Mouse (Mus musculus): ENCODE data around the gene Foxred2.

Gene Foxred2

GRCm38 (mm10) chr15:77956404-77956901, at the start of gene Foxred2:
Gene Foxred2, minus strand, starts transcription at chr15:77956722.
- DNase-seq (ENCODE audit: low read depth, low spot score): peak; percentile 34

- DNase-seq (ENCODE audit: low read depth, low spot score): peak; percentile 6
These were observed 47.4 kb upstream of the Foxred2 start for GRCm38 (mm10) chr15:78003929-78004328.

DNA sequence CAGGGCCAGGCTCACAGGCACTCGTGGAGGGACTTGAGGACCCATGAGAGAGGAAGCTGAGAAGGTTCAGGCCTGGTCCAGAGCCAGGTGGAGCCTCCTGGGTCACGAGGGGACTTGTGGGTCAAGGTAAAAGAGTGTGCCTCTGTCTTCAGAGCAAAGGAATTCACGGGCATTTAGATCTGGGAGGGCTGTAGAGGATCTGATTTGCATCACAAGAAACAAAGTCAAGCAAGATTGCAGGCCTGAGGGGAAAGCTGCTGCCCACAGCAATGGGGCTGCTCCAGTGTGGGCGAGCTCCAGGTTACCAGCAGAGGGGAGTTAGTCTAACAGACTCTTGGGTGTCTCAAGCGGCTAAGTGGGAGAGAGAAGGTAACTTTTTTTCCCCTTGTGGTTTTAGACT, 44.9 kb upstream of the Foxred2 start:
- no peak for DNase-seq (ENCODE audit: low read depth, low spot score)

- peak; percentile 15 for DNase-seq (ENCODE audit: low read depth, low spot score)
These were observed 32.0 kb upstream of the Foxred2 start for GRCm38 (mm10) chr15:77988541-77988940.

- DNase-seq (ENCODE audit: low read depth, low spot score): peak; percentile 47
These were observed 26.9 kb upstream of the Foxred2 start for GRCm38 (mm10) chr15:77983391-77983790.

GRCm38 (mm10) chr15:77982195-77982939, 25.8 kb upstream of the Foxred2 start:
- DNase-seq (ENCODE audit: low read depth, low spot score): peak; percentile 81

DNA sequence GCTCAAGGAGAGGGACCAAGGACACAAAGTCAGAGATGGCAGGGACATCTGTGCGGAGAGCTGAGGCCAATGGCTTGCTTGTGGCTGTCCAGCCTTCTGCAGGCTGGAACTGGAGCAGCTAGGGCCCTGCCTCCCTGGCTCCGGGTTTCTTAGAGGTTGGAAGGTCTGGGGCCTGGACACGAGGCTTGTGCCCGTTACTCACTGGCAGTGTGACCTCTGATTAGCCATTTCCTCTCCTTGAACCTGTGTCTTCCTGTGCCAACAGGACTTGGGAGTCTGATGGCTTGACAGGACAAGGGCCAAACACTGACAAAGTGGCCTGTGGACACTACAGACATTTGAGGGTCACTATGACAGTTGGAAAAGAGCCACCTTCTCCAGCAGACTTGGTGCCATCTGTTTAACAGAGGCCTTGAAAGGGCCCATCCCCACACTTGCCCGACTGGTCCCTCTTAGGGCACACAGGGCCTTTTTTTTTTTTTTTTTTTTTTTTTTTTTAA, 24.7 kb upstream of the Foxred2 start:
- no peak for DNase-seq (ENCODE audit: low read depth, low spot score)

GRCm38 (mm10) chr15:77979427-77979865, 22.9 kb upstream of the Foxred2 start:
- DNase-seq (ENCODE audit: low read depth, low spot score): no peak

- DNase-seq (ENCODE audit: low read depth, low spot score): no peak
These were observed 21.1 kb upstream of the Foxred2 start for GRCm38 (mm10) chr15:77977663-77978062.

GRCm38 (mm10) chr15:77974165-77974841, 17.8 kb upstream of the Foxred2 start:
- no peak for DNase-seq (ENCODE audit: low read depth, low spot score)

GRCm38 (mm10) chr15:77970470-77971292, 14.2 kb upstream of the Foxred2 start, which contains the start of gene Eif3d:
Gene Eif3d, minus strand, starts transcription at chr15:77970813.
- peak; percentile 97 for DNase-seq (ENCODE audit: low read depth, low spot score)

DNA sequence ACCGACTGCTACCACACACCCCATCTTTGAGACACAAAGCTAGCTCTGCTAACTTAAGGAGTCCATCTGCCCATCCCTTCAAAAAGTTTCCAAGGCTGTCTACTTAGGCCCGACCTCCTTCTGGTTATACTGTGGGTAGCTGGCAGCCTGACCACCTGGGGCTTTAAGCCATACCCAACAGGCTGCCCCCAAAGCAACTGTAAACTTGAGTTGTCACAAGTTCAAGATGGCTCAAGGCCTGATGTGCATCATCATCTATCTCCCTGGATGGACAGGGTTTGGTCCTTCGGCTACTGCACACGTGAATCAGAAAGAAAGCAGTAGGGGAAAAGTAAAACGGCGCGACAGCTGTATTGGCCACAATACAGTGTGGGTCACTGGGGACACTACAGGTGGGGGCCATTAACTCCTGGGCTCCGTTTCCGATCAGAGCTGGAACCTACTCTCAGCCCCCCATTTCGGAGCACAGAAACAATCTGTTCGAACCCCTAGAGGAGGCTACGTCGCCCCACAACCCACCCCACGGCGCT, 13.5 kb upstream of the Foxred2 start:
- DNase-seq (ENCODE audit: low read depth, low spot score): peak; percentile 42

DNA sequence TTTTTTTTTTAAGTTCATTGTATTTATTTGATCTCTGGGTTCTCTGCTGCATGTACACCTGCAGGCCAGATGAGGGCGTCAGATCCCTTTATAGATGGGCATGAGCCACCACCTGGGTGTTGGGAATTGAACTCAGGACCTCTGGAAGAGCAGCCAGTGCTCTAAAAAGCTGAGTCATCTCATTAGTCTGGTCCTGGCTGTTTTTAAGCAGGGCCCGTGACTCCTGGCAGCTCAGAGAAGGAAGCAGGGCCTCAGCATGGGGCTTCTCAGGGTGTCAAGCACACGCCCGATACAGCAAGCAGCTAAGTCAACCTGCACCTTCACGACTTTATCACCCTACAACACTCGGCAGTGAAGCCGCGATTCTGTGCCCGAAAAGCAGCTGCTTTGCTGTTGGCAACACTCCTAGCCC, 8.6 kb upstream of the Foxred2 start:
- peak; percentile 19 for DNase-seq (ENCODE audit: low read depth, low spot score)

DNA sequence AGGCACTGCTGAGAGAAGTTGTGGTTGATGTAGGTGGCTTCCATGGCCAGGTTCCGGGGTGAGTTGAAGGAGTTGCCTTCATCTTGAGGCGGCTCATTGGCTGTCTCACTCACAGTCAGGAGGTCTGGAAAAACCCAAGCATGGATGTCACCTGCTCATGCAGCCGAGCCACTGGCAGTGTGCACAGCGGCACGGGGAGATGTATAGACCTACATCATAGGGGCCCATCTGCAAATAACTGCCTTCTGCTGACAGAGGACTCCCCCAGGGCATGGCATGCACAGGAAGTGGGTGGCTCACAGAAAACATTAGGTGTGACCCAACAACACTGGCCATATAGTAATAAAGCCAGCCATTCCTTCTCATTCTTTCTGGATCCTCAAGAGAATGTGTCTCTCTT, 5.9 kb upstream of the Foxred2 start:
- DNase-seq (ENCODE audit: low read depth, low spot score): no peak

- DNase-seq (ENCODE audit: low read depth, low spot score): no peak
These were observed 4.2 kb upstream of the Foxred2 start for GRCm38 (mm10) chr15:77960693-77961092.

DNA sequence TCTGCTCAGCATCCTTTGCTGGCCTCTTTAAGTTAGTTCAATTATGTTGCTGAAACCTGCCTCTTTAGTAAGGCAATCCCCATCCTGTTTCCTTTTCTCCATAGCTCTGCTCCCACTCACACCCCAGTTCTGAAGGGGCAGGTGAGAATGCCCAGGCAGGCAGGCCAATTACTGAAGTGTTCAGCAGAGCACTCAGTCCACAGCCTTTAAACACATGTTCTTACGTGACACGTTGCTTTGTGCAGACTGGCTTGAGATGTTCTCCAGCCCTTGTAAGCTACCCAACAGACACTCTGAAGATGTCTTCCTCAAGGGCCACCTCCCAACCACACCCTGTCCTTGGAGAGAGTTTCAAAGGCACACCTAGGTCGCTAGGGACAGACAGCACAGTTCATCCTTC, 1.5 kb upstream of the Foxred2 start:
- no peak for DNase-seq (ENCODE audit: low read depth, low spot score)

- DNase-seq (ENCODE audit: low read depth, low spot score): no peak
These were observed 1.1 kb upstream of the Foxred2 start for GRCm38 (mm10) chr15:77957625-77958024.

- no peak for DNase-seq (ENCODE audit: low read depth, low spot score)
These were observed 800 bp downstream of the Foxred2 start for GRCm38 (mm10) chr15:77955440-77956403.

GRCm38 (mm10) chr15:77954362-77954761, 2.2 kb downstream of the Foxred2 start:
- DNase-seq (ENCODE audit: low read depth, low spot score): no peak

- DNase-seq (ENCODE audit: low read depth, low spot score): no peak
These were observed 3.6 kb downstream of the Foxred2 start for GRCm38 (mm10) chr15:77952921-77953320.
